14 mouse cellular contexts compared by ENCODE assay signal in genomic region chr4:125200762-125201161, GRCm38 (mm10).
DNase-seq lines count a peak whose midpoint lies in the region.
"Had no signal": no experiment of that assay in that cellular context is flagged by ENCODE, and none has a peak within 500 bp of the region (broad histone marks: within the 10 kb centered on the region; RNA-seq: fewer than 3 reads in every experiment).

No protein-coding gene starts in this region.

- intact Hi-C loops in left cerebral cortex, postnatal 4 days (cut with DNase I), result no loop called here

- peak; percentile 22 to 32 for DNase-seq in left cerebral cortex, adult 9 months (ENCODE audit: low spot score in 2 of 2)
- DNase-seq in left cerebral cortex, postnatal 4 days, result no peak
- peak; percentile 62 for DNase-seq in right cerebral cortex, adult 18-20 months
- no peak for DNase-seq in right cerebral cortex, postnatal 14 days
- DNase-seq in R1 (ENCODE audit: low read depth, low spot score), result peak; percentile 58
- DNase-seq in right cerebral cortex, postnatal 36 days (ENCODE audit: low spot score in 2 of 2), result peak; percentile 36 to 38
- no peak for DNase-seq in cerebellum, adult 11 months
- DNase-seq: cerebellum, adult 8-10 months; gastrocnemius, adult 2 months; kidney, adult 8-10 months; kidney, postnatal 10 days; liver, postnatal 0 days; thymus, adult 2 months; thymus, postnatal 4 days had no signal

Comparison
In these comparisons a context has a peak if more than half of its experiments do, and no peak if none do; other contexts are left out.
1. DNase-seq: peak in left cerebral cortex, adult 9 months (2 of 2), right cerebral cortex, adult 18-20 months (single experiment), R1 (single experiment) and right cerebral cortex, postnatal 36 days (2 of 2); none in left cerebral cortex, postnatal 4 days (single experiment), right cerebral cortex, postnatal 14 days (single experiment) and cerebellum, adult 11 months (single experiment).